Mouse (Mus musculus) stomach, postnatal 0 days (tissue): Measurements from ENCODE around the gene Msi1.

Source experiments
- CTCF ChIP-seq: IDR thresholded peaks from 2 replicates; pipeline ENCODE4 v1.5.1; 2016; ENCODE audit warnings: antibody characterized with exemption, low read depth, mild to moderate bottlenecking, moderate library complexity
- EP300 ChIP-seq: optimal IDR thresholded peaks from 2 replicates; pipeline ENCODE3; 2016; ENCODE audit warnings: antibody characterized with exemption

DNA sequence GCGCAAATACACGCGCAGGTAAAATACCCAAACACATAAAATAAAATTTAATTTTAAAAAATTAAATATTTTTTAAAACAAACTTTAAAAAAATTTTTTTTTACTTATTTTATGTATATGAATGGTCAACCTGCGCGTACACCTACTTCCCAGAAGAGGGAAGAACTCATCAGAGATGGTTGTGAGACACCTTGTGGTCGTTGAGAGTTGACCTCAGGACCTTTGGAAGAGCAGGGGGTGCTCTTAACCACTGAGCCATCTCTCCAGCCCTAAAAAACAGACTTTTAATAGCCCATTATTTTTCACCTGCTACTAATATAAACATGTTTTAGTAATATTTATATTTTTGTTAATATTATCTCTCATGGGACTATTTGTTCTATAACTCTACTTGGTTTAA lies 54.0 kb downstream of the Msi1 start:
- TF ChIP-seq CTCF (peak; percentile 38; the same call in 1 of the 2 replicates), EP300 (no peak)
